Mouse (Mus musculus) forebrain, embryonic 14.5 days (tissue): ENCODE results near the gene Gm20441. TPM values are rescaled to one million over a fixed set of nuclear protein-coding genes. Genes with fewer than 3 reads are reported as not detected.
"Not testable (repeated sequence)": the region's sequence is repeated elsewhere in the genome, so short reads cannot be mapped to it uniquely, and the experiment has no call there.

Source experiments
- ATAC-seq: fragments of 200-750 bp; cut with Nextera tagmentation; 2 replicates; pipeline ENCODE4 v1.8.0; 2017; ENCODE audit warnings: mild to moderate bottlenecking, moderate library complexity
- DNase-seq: peaks from one replicate; pipeline ENCODE4 v3.0.0-alpha.2; 2015; ENCODE audit warnings: low spot score
- H3K27ac ChIP-seq: fragments of 300-500 bp; sonication (generic); 2 replicates; pipeline ENCODE4 v1.5.1; 2014; ENCODE audit warnings: low read depth, mild to moderate bottlenecking, control low read depth, low read length, moderate library complexity
- H3K27me3 ChIP-seq: fragments of 300-500 bp; sonication (generic); replicated peaks from 2 replicates; pipeline ENCODE4 v1.6.1; 2014; ENCODE audit warnings: low read length, control low read depth, mixed read lengths; ENCODE audit not compliant: control insufficient read depth, insufficient read depth
- H3K36me3 ChIP-seq: fragments of 300-500 bp; sonication (generic); 2 replicates; pipeline ENCODE4 v1.6.1; 2014; ENCODE audit warnings: low read length, control low read depth; ENCODE audit not compliant: control insufficient read depth, insufficient read depth
- H3K4me1 ChIP-seq: fragments of 300-500 bp; sonication (generic); 2 replicates; pipeline ENCODE4 v1.6.1; 2014; ENCODE audit warnings: antibody characterized with exemption, low read length, control low read depth; ENCODE audit not compliant: control insufficient read depth, insufficient read depth
- H3K4me2 ChIP-seq: fragments of 300-500 bp; sonication (generic); 2 replicates; pipeline ENCODE4 v1.6.1; 2014; ENCODE audit warnings: mild to moderate bottlenecking, control low read depth, low read length
- H3K4me3 ChIP-seq: fragments of 300-500 bp; sonication (generic); 2 replicates; pipeline ENCODE4 v1.5.1; 2014; ENCODE audit warnings: low read depth, low read length, control low read depth
- H3K9ac ChIP-seq: fragments of 300-500 bp; sonication (generic); 2 replicates; pipeline ENCODE4 v1.6.1; 2014; ENCODE audit warnings: mild to moderate bottlenecking, low read length, control low read depth, moderate library complexity
- H3K9me3 ChIP-seq: fragments of 300-500 bp; sonication (generic); replicated peaks from 2 replicates; pipeline ENCODE4 v1.6.1; 2016; ENCODE audit warnings: low read length, control low read depth, mixed read lengths; ENCODE audit not compliant: control insufficient read depth
- WGBS: fragments of 180-500 bp; shearing (Covaris S2); extraction: QIAGEN DNeasy Blood & Tissue Kit; methylation state at CpG from one replicate; pipeline ENCODE4 v1.1.7; 2014; 5-methylcytosine and 5-hydroxymethylcytosine counted together
- polyA plus RNA-seq: library from polyadenylated mRNA; unstranded; fragments of >200 nt; fragmentation: Nextera tagmentation; extraction: Ambion mirVana; gene quantifications from 2 replicates; pipeline ENCODE4 v1.2.1, GENCODE M21; 2014

Gene Gm20441
- polyA plus RNA-seq, 1 experiment from 2014 or later, result 0.34 TPM

GRCm38 (mm10) chr10:75774102-75774501 is 6.7 kb downstream of the Gm20441 start:
- DNase-seq (no peak), ATAC-seq (no peak)
- Histone ChIP-seq H3K4me2 (no peak overlapping the region; the same call in 1 of the 2 replicates), H3K27me3 (no peaks in the 10 kb centered on the region; the same call in 1 of the 2 replicates), H3K4me1 (peaks cover 3% of the 10 kb centered on the region; the same call in 1 of the 2 replicates), H3K27ac (no peak overlapping the region), H3K9me3 (no peaks in the 10 kb centered on the region), H3K4me3 (no peak overlapping the region), H3K9ac (no peak overlapping the region), H3K36me3 (no peaks in the 10 kb centered on the region)
- 86% methylated on average over 5 of the region's 5 CpGs for WGBS

- DNase-seq, result peak; percentile 94
These were observed 7.7 kb downstream of the Gm20441 start, which contains the start of gene Ddt for GRCm38 (mm10) chr10:75772795-75773664. Gene Ddt, minus strand, starts transcription at chr10:75773414.

GRCm38 (mm10) chr10:75767756-75768155 is 13.0 kb downstream of the Gm20441 start:
- not testable (repeated sequence) for H3K4me2 ChIP-seq, H3K27me3 ChIP-seq, H3K4me3 ChIP-seq, DNase-seq, H3K4me1 ChIP-seq, H3K9ac ChIP-seq, H3K27ac ChIP-seq, H3K36me3 ChIP-seq, H3K9me3 ChIP-seq, ATAC-seq
- 25% methylated on average over 5 of the region's 5 CpGs for WGBS

More at GRCm38 (mm10) chr10:75772795-75773664, 7.7 kb downstream of the Gm20441 start, which contains the start of gene Ddt:
- H3K27ac ChIP-seq, result no peak within 1 kb of the TSS
- peak within 1 kb of the TSS; percentile 70 for H3K9ac ChIP-seq
- H3K27me3 ChIP-seq, result no peaks in the 10 kb centered on the region; the same call in 1 of the 2 replicates
- under 1% methylated on average over 43 of the region's 47 CpGs for WGBS
- H3K4me2 ChIP-seq, result peak within 1 kb of the TSS; percentile 81
- peak; percentile 98 for ATAC-seq
- H3K4me1 ChIP-seq, result peaks cover 3% of the 10 kb centered on the region; the same call in 1 of the 2 replicates
- peak within 1 kb of the TSS; percentile 53 for H3K4me3 ChIP-seq
- H3K9me3 ChIP-seq, result no peaks in the 10 kb centered on the region
- H3K36me3 ChIP-seq, result no peaks in the 10 kb centered on the region

- no peak for ATAC-seq
- Histone ChIP-seq H3K4me2 (no peak overlapping the region), H3K27ac (no peak overlapping the region), H3K9me3 (no peaks in the 10 kb centered on the region), H3K4me3 (no peak overlapping the region), H3K9ac (no peak overlapping the region), H3K27me3 (no peaks in the 10 kb centered on the region), H3K36me3 (no peaks in the 10 kb centered on the region), H3K4me1 (0 out of 2 replicates have a peak, but pooled peaks cover 3% of the 10 kb centered on the region)
- 87% methylated on average over 6 of the region's 6 CpGs for WGBS
- DNase-seq, result no peak
These were observed 13.9 kb downstream of the Gm20441 start for GRCm38 (mm10) chr10:75766856-75767255.

- Histone ChIP-seq H3K9me3 (0 out of 2 replicates have a peak, but pooled peaks cover 2% of the 10 kb centered on the region), H3K36me3 (no peaks in the 10 kb centered on the region), H3K4me1 (0 out of 2 replicates have a peak, but pooled peaks cover 3% of the 10 kb centered on the region), H3K4me2 (peak overlapping the region; percentile 65), H3K9ac (peak overlapping the region; percentile 82), H3K27me3 (no peaks in the 10 kb centered on the region), H3K27ac (peak overlapping the region; percentile 33; the same call in 1 of the 2 replicates), H3K4me3 (peak overlapping the region; percentile 86)
- ATAC-seq (peak; percentile 57), DNase-seq (peak; percentile 87)
- WGBS, result under 1% methylated on average over 27 of the region's 27 CpGs
These were observed 16.0 kb downstream of the Gm20441 start for GRCm38 (mm10) chr10:75764519-75765473.

- ATAC-seq, result peak; percentile 100
- peak within 1 kb of the TSS; percentile 65 for H3K4me2 ChIP-seq
- under 1% methylated on average over 51 of the region's 61 CpGs for WGBS
- peak within 1 kb of the TSS; percentile 33; the same call in 1 of the 2 replicates for H3K27ac ChIP-seq
- peak within 1 kb of the TSS; percentile 82 for H3K9ac ChIP-seq
- peak within 1 kb of the TSS; percentile 86 for H3K4me3 ChIP-seq
- no peaks in the 10 kb centered on the region for H3K27me3 ChIP-seq
- 0 out of 2 replicates have a peak, but pooled peaks cover 2% of the 10 kb centered on the region for H3K9me3 ChIP-seq
- H3K36me3 ChIP-seq, result no peaks in the 10 kb centered on the region
- H3K4me1 ChIP-seq, result 0 out of 2 replicates have a peak, but pooled peaks cover 3% of the 10 kb centered on the region
- DNase-seq, result peak; percentile 100
These were observed 16.9 kb downstream of the Gm20441 start, which contains the start of gene Cabin1 for GRCm38 (mm10) chr10:75763682-75764518. Gene Cabin1, minus strand, starts transcription at chr10:75764341.

GRCm38 (mm10) chr10:75762413-75762812 is 18.3 kb downstream of the Gm20441 start:
- Histone ChIP-seq H3K27me3 (no peaks in the 10 kb centered on the region), H3K27ac (no peak overlapping the region), H3K4me2 (no peak overlapping the region), H3K4me1 (0 out of 2 replicates have a peak, but pooled peaks cover 3% of the 10 kb centered on the region), H3K4me3 (no peak overlapping the region), H3K9ac (no peak overlapping the region), H3K36me3 (0 out of 2 replicates have a peak, but pooled peaks cover 5% of the 10 kb centered on the region), H3K9me3 (0 out of 2 replicates have a peak, but pooled peaks cover 2% of the 10 kb centered on the region)
- 89% methylated on average over 3 of the region's 3 CpGs for WGBS
- ATAC-seq (no peak), DNase-seq (no peak)
